Mouse (Mus musculus): ENCODE measurements around the gene Nin. TPM values are rescaled to one million over a fixed set of nuclear protein-coding genes. Genes with fewer than 3 reads are reported as not detected.

Nin gene
- total and polyA plus RNA-seq, 3 experiments: 24.8 to 58.3 (median 54.0) TPM

DNA sequence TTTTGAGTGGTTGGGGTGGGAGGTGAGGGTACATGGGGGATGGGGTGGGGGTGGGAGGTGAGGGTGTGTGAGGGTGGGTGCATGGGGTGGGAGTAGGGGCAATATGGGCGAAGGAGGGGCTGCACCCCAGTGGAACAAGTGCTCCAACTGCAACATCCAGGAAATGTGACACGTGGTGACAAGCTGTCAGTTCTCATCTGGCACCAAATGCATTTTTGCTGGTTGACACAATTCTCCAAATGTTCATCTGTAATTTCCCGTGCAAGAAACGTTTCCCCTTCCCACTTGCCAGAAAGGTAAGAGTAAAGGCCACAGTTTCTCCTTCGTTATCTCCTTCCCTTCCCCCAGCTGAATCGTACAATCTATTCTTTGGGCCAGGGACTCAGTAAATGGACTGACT lies 7.6 kb downstream of the Nin start:
- ATAC-seq (ENCODE audit: extremely low read depth, insufficient number of reproducible peaks, low FRiP score, poor library complexity, severe bottlenecking): no peak
- TF ChIP-seq POLR2AphosphoS5 (IDR thresholded peaks at IDR 0.05; ENCODE audit: insufficient replicate concordance, low read depth, low read length) (no peak), GATA1 (IDR thresholded peaks at IDR 0.05; ENCODE audit: borderline replicate concordance, low read length) (no peak), GATA2 (IDR thresholded peaks at IDR 0.05; ENCODE audit: borderline replicate concordance, low read depth, low read length) (no peak), CTCF (IDR thresholded peaks at IDR 0.05; ENCODE audit: low read depth, low read length) (no peak), TAL1 (conservative IDR thresholded peaks at IDR 0.05; ENCODE audit: low read depth, low read length) (no peak)
- H3K36me3 ChIP-seq (replicated peaks): peaks cover 48% of the 10 kb centered on the region
- peaks cover 68% of the 10 kb centered on the region for H3K4me1 ChIP-seq (ENCODE audit: insufficient read depth, low read depth, low read length)
- no peak for DNase-seq (ENCODE audit: low spot score)
- H3K4me3 ChIP-seq (ENCODE audit: low read depth, low read length): no peak overlapping the region
- H3K27me3 ChIP-seq (ENCODE audit: insufficient read depth, low read length): no peaks in the 10 kb centered on the region; the same call in 1 of the 2 replicates
- H3K9me3 ChIP-seq (replicated peaks): no peaks in the 10 kb centered on the region

- no peak for TF ChIP-seq GATA2 (IDR thresholded peaks at IDR 0.05; ENCODE audit: borderline replicate concordance, low read depth, low read length)
- TF ChIP-seq POLR2AphosphoS5 (IDR thresholded peaks at IDR 0.05; ENCODE audit: insufficient replicate concordance, low read depth, low read length): no peak
- no peak for TF ChIP-seq GATA1 (IDR thresholded peaks at IDR 0.05; ENCODE audit: borderline replicate concordance, low read length)
- no peak for TF ChIP-seq CTCF (IDR thresholded peaks at IDR 0.05; ENCODE audit: low read depth, low read length)
- no peaks in the 10 kb centered on the region for H3K9me3 ChIP-seq (replicated peaks)
- peaks cover 52% of the 10 kb centered on the region for H3K36me3 ChIP-seq (replicated peaks)
- no peak for ATAC-seq (ENCODE audit: extremely low read depth, insufficient number of reproducible peaks, low FRiP score, poor library complexity, severe bottlenecking)
- no peak for DNase-seq (ENCODE audit: low spot score)
- H3K4me3 ChIP-seq (ENCODE audit: low read depth, low read length): no peak overlapping the region
- H3K4me1 ChIP-seq (ENCODE audit: insufficient read depth, low read depth, low read length): peaks cover 58% of the 10 kb centered on the region
- H3K27me3 ChIP-seq (ENCODE audit: insufficient read depth, low read length): no peaks in the 10 kb centered on the region
Observed at GRCm38 (mm10) chr12:70104776-70105420, 8.6 kb downstream of the Nin start.

DNA sequence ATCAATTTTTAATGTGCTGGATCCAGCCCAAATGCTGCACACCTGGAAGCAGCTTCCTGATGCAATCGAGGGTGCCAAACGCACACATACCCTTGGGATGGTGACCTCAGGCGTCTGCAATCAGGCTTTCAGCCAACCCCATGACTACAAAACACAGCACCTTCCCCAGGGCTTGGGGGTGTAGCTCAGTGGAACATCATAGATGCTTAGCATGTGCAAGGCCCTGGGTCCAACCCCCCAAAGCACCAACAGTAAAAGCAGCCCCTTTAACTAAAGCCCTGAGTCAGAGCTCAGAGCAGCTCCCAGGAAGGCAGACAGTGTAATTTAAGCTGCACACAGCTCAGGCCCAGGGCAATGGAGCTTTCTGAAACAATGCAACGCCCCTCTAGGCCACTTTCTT lies 9.3 kb downstream of the Nin start:
- no peak for TF ChIP-seq CTCF (IDR thresholded peaks at IDR 0.05; ENCODE audit: low read depth, low read length)
- no peak for TF ChIP-seq TAL1 (conservative IDR thresholded peaks at IDR 0.05; ENCODE audit: low read depth, low read length)
- TF ChIP-seq POLR2AphosphoS5 (IDR thresholded peaks at IDR 0.05; ENCODE audit: insufficient replicate concordance, low read depth, low read length): no peak
- no peak for TF ChIP-seq GATA2 (IDR thresholded peaks at IDR 0.05; ENCODE audit: borderline replicate concordance, low read depth, low read length)
- TF ChIP-seq GATA1 (IDR thresholded peaks at IDR 0.05; ENCODE audit: borderline replicate concordance, low read length): no peak
- H3K9me3 ChIP-seq (replicated peaks): no peaks in the 10 kb centered on the region
- no peak overlapping the region for H3K4me3 ChIP-seq (ENCODE audit: low read depth, low read length)
- ATAC-seq (ENCODE audit: extremely low read depth, insufficient number of reproducible peaks, low FRiP score, poor library complexity, severe bottlenecking): no peak
- H3K27me3 ChIP-seq (ENCODE audit: insufficient read depth, low read length): no peaks in the 10 kb centered on the region
- H3K36me3 ChIP-seq (replicated peaks): peaks cover 53% of the 10 kb centered on the region
- DNase-seq (ENCODE audit: low spot score): no peak
- H3K4me1 ChIP-seq (ENCODE audit: insufficient read depth, low read depth, low read length): peaks cover 53% of the 10 kb centered on the region

DNA sequence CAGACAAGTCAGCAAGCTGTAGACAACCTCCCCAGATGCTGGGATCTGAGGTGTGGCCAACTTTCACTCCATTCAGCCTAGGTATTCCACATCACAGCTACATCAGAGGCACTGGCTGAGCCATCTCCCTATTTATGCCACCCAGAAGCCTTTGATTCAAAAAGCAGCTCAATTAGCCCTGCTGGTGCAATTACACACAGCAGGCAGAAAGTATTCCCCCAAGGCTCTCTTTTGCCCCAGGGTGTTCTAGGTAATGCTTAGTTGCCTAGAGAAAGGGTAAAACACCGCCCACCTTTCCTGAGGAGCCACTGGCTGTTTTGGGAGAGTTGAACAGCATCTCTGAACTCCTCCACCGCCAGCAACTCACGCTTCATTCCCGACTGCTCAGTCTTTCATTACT lies 10.3 kb downstream of the Nin start:
- DNase-seq (ENCODE audit: low spot score) (no peak), ATAC-seq (ENCODE audit: extremely low read depth, insufficient number of reproducible peaks, low FRiP score, poor library complexity, severe bottlenecking) (no peak)
- TF ChIP-seq GATA2 (IDR thresholded peaks at IDR 0.05; ENCODE audit: borderline replicate concordance, low read depth, low read length): no peak
- no peak for TF ChIP-seq TAL1 (conservative IDR thresholded peaks at IDR 0.05; ENCODE audit: low read depth, low read length)
- TF ChIP-seq POLR2AphosphoS5 (IDR thresholded peaks at IDR 0.05; ENCODE audit: insufficient replicate concordance, low read depth, low read length): no peak
- no peak for TF ChIP-seq CTCF (IDR thresholded peaks at IDR 0.05; ENCODE audit: low read depth, low read length)
- TF ChIP-seq GATA1 (IDR thresholded peaks at IDR 0.05; ENCODE audit: borderline replicate concordance, low read length): no peak
- Histone ChIP-seq H3K9me3 (replicated peaks) (no peaks in the 10 kb centered on the region), H3K27me3 (ENCODE audit: insufficient read depth, low read length) (no peaks in the 10 kb centered on the region), H3K36me3 (replicated peaks) (peaks cover 60% of the 10 kb centered on the region), H3K4me1 (ENCODE audit: insufficient read depth, low read depth, low read length) (peaks cover 47% of the 10 kb centered on the region), H3K4me3 (ENCODE audit: low read depth, low read length) (no peak overlapping the region)

GRCm38 (mm10) chr12:70102426-70102825 lies 11.1 kb downstream of the Nin start:
- H3K4me3 ChIP-seq (ENCODE audit: low read depth, low read length): no peak overlapping the region
- no peaks in the 10 kb centered on the region for H3K27me3 ChIP-seq (ENCODE audit: insufficient read depth, low read length)
- no peak for ATAC-seq (ENCODE audit: extremely low read depth, insufficient number of reproducible peaks, low FRiP score, poor library complexity, severe bottlenecking)

GRCm38 (mm10) chr12:70101823-70102222 lies 11.7 kb downstream of the Nin start:
- Histone ChIP-seq H3K27me3 (ENCODE audit: insufficient read depth, low read length) (no peaks in the 10 kb centered on the region), H3K4me3 (ENCODE audit: low read depth, low read length) (no peak overlapping the region), H3K36me3 (replicated peaks) (peaks cover 59% of the 10 kb centered on the region), H3K9me3 (replicated peaks) (no peaks in the 10 kb centered on the region), H3K4me1 (ENCODE audit: insufficient read depth, low read depth, low read length) (peaks cover 32% of the 10 kb centered on the region)
- no peak for DNase-seq (ENCODE audit: low spot score)
- TF ChIP-seq CTCF (IDR thresholded peaks at IDR 0.05; ENCODE audit: low read depth, low read length) (no peak), GATA1 (IDR thresholded peaks at IDR 0.05; ENCODE audit: borderline replicate concordance, low read length) (no peak), TAL1 (conservative IDR thresholded peaks at IDR 0.05; ENCODE audit: low read depth, low read length) (no peak), GATA2 (IDR thresholded peaks at IDR 0.05; ENCODE audit: borderline replicate concordance, low read depth, low read length) (no peak), POLR2AphosphoS5 (IDR thresholded peaks at IDR 0.05; ENCODE audit: insufficient replicate concordance, low read depth, low read length) (no peak)
- ATAC-seq (ENCODE audit: extremely low read depth, insufficient number of reproducible peaks, low FRiP score, poor library complexity, severe bottlenecking): no peak

More at GRCm38 (mm10) chr12:70102426-70102825, 11.1 kb downstream of the Nin start:
- peaks cover 59% of the 10 kb centered on the region for H3K36me3 ChIP-seq (replicated peaks)
- no peaks in the 10 kb centered on the region for H3K9me3 ChIP-seq (replicated peaks)
- H3K4me1 ChIP-seq (ENCODE audit: insufficient read depth, low read depth, low read length): peaks cover 38% of the 10 kb centered on the region
- DNase-seq (ENCODE audit: low spot score): no peak
- TF ChIP-seq GATA2 (IDR thresholded peaks at IDR 0.05; ENCODE audit: borderline replicate concordance, low read depth, low read length) (no peak), POLR2AphosphoS5 (IDR thresholded peaks at IDR 0.05; ENCODE audit: insufficient replicate concordance, low read depth, low read length) (no peak), TAL1 (conservative IDR thresholded peaks at IDR 0.05; ENCODE audit: low read depth, low read length) (no peak), GATA1 (IDR thresholded peaks at IDR 0.05; ENCODE audit: borderline replicate concordance, low read length) (no peak), CTCF (IDR thresholded peaks at IDR 0.05; ENCODE audit: low read depth, low read length) (no peak)
